Mouse (Mus musculus) forebrain, embryonic 11.5 days (tissue): ENCODE measurements at regions not wholly inside any gene's neighbourhood (a gene's known extent, or its start where the extent isn't known, plus 50 kb on each side); places are given as distances from the start of the nearest gene placed in this dataset.

Source experiments
- ATAC-seq: fragments of 200-750 bp; cut with Nextera tagmentation; replicated peaks from 2 replicates; pipeline ENCODE4 v1.8.0; 2017; ENCODE audit warnings: moderate TSS enrichment; ENCODE audit not compliant: low FRiP score
- DNase-seq: peaks from one replicate; pipeline ENCODE4 v3.0.0-alpha.2; 2017; ENCODE audit warnings: low spot score
- H3K27ac ChIP-seq: fragments of 300-500 bp; sonication (generic); 2 replicates; pipeline ENCODE4 v1.5.1; 2014; ENCODE audit warnings: low read depth, low read length
- H3K27me3 ChIP-seq: fragments of 300-500 bp; sonication (generic); 2 replicates; pipeline ENCODE4 v1.6.1; 2014; ENCODE audit warnings: mild to moderate bottlenecking, low read length, mixed read lengths; ENCODE audit not compliant: control insufficient read depth, insufficient read depth
- H3K36me3 ChIP-seq: fragments of 300-500 bp; sonication (generic); 2 replicates; pipeline ENCODE4 v1.6.1; 2014; ENCODE audit warnings: mild to moderate bottlenecking, low read length, moderate library complexity, mixed read lengths; ENCODE audit not compliant: control insufficient read depth, insufficient read depth
- H3K4me1 ChIP-seq: fragments of 300-500 bp; sonication (generic); replicated peaks from 2 replicates; pipeline ENCODE4 v1.6.1; 2014; ENCODE audit warnings: low read length, mixed read lengths; ENCODE audit not compliant: control insufficient read depth, insufficient read depth
- H3K4me2 ChIP-seq: fragments of 300-500 bp; sonication (generic); 2 replicates; pipeline ENCODE4 v1.6.1; 2014; ENCODE audit warnings: low read depth, mild to moderate bottlenecking, low read length, moderate library complexity, mixed read lengths; ENCODE audit not compliant: severe bottlenecking
- H3K4me3 ChIP-seq: fragments of 300-500 bp; sonication (generic); 2 replicates; pipeline ENCODE4 v1.5.1; 2014; ENCODE audit warnings: low read depth, low read length
- H3K9ac ChIP-seq: fragments of 300-500 bp; sonication (generic); 2 replicates; pipeline ENCODE4 v1.6.1; 2014; ENCODE audit warnings: low read length
- H3K9me3 ChIP-seq: fragments of 300-500 bp; sonication (generic); 2 replicates; pipeline ENCODE4 v1.6.1; 2016; ENCODE audit warnings: low read length, mixed read lengths; ENCODE audit not compliant: control insufficient read depth
- WGBS: fragments of 180-500 bp; shearing (Covaris S2); extraction: QIAGEN DNeasy Blood & Tissue Kit; methylation state at CpG from one replicate; pipeline ENCODE4 v1.1.7; 2014; 5-methylcytosine and 5-hydroxymethylcytosine counted together

DNA sequence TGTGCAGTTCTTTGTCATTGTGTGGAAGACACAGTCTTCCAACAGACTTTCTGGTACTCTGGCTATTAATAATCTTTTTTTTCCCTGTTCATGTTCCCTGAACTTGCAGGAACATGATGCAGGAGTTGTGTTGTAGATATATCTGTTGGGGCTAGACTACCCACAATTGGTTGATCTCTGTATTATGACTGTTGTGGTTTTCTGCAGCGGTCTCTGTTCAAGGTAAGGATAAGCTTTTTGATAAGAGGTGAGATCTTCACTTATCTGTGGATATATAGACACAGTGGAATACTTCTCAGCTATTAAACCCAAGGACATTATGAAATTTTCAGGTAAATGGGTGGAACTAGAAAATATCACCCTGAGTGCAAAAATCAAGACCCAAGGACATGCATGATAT is 143.2 kb upstream of the Itga4 start:
- H3K36me3 ChIP-seq, result no peaks in the 10 kb centered on the region
- ATAC-seq, result no peak
- 100% methylated on average over 1 of the region's 1 CpGs for WGBS

DNA sequence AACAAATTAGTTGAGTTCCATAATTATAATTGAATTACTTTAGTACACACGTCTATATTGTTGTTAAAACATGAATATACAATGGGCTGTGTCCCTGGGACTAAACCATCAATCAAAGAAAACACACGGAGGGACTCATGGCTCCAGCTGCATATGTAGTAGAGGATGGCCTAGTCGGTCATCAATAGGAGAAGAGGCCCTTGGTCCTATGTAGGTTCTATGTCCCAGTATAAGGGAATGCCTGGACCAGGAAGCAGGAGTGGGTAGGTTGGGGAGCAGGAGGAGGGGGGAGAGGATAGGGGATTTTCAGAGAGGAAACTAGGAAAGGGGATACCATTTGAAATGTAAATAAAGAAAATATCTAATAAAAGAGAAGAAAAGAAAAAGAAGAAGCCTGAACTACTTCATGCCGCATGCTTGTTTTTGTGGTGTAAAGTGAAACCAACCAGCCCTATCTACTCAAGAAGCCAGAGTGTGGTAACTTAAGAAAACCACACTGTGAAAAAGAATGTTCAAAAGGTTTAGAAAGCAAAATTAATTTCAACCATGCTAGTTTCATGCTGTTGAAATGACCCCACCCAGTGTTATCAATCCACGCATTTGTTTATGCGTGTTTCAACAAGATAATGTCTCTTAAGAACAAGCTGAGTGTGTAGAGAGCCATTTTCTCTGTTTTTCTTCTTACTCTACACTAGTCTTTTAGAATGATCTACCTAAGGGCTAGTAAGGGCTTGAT is 134.4 kb upstream of the Itga4 start:
- H3K4me3 ChIP-seq, result no peak overlapping the region
- DNase-seq (no peak), ATAC-seq (no peak)
- H3K9ac ChIP-seq, result no peak overlapping the region
- no peak overlapping the region for H3K27ac ChIP-seq
- no peaks in the 10 kb centered on the region for H3K27me3 ChIP-seq
- no peak overlapping the region for H3K4me2 ChIP-seq
- no peaks in the 10 kb centered on the region for H3K36me3 ChIP-seq
- H3K4me1 ChIP-seq, result no peaks in the 10 kb centered on the region
- H3K9me3 ChIP-seq, result no peaks in the 10 kb centered on the region
- WGBS, result 87% methylated on average over 6 of the region's 6 CpGs

More for the DNA sequence above, 143.2 kb upstream of the Itga4 start:
- Histone ChIP-seq H3K9me3 (no peaks in the 10 kb centered on the region), H3K4me3 (no peak overlapping the region), H3K4me1 (no peaks in the 10 kb centered on the region), H3K9ac (no peak overlapping the region), H3K27ac (no peak overlapping the region), H3K27me3 (no peaks in the 10 kb centered on the region), H3K4me2 (no peak overlapping the region)
- no peak for DNase-seq

DNA sequence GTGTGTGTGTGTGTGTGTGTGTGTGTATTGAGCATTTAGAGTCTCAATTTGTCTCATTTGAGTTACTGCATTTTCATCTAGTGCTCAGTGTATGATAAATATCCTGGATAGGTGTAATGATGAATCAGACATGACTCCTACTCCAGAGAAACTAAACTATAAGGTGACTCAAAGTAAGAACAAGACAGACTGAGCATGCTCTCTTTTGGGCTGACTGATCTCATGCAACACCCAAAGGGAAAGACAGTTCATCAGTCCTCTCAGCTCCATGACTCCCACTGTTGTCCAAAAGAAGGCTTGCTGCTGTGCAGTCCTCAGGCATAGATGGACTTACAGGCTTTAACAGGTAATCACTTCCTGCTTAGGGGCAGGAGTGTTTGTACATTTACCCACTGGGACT is 132.7 kb upstream of the Itga4 start:
- ATAC-seq, result no peak
- Histone ChIP-seq H3K9ac (no peak overlapping the region), H3K36me3 (no peaks in the 10 kb centered on the region), H3K27me3 (no peaks in the 10 kb centered on the region), H3K4me2 (no peak overlapping the region), H3K4me3 (no peak overlapping the region), H3K9me3 (no peaks in the 10 kb centered on the region), H3K27ac (no peak overlapping the region), H3K4me1 (no peaks in the 10 kb centered on the region)
- no peak for DNase-seq

- Histone ChIP-seq H3K4me2 (no peak overlapping the region), H3K36me3 (no peaks in the 10 kb centered on the region), H3K27me3 (no peaks in the 10 kb centered on the region), H3K9me3 (no peaks in the 10 kb centered on the region), H3K27ac (no peak overlapping the region), H3K4me1 (no peaks in the 10 kb centered on the region), H3K9ac (no peak overlapping the region), H3K4me3 (no peak overlapping the region)
- 82% methylated on average over 4 of the region's 5 CpGs for WGBS
- DNase-seq (no peak), ATAC-seq (no peak)
Observed at GRCm38 (mm10) chr2:79124272-79124976, 130.8 kb upstream of the Itga4 start.

GRCm38 (mm10) chr2:79126170-79126879 is 128.9 kb upstream of the Itga4 start:
- H3K9ac ChIP-seq, result no peak overlapping the region
- H3K9me3 ChIP-seq, result no peaks in the 10 kb centered on the region
- no peak overlapping the region for H3K4me2 ChIP-seq
- 46% methylated on average over 6 of the region's 6 CpGs for WGBS
- no peaks in the 10 kb centered on the region for H3K4me1 ChIP-seq
- ATAC-seq (no peak), DNase-seq (no peak)
- H3K27ac ChIP-seq, result no peak overlapping the region
- no peak overlapping the region for H3K4me3 ChIP-seq
- no peaks in the 10 kb centered on the region for H3K27me3 ChIP-seq
- no peaks in the 10 kb centered on the region for H3K36me3 ChIP-seq

DNA sequence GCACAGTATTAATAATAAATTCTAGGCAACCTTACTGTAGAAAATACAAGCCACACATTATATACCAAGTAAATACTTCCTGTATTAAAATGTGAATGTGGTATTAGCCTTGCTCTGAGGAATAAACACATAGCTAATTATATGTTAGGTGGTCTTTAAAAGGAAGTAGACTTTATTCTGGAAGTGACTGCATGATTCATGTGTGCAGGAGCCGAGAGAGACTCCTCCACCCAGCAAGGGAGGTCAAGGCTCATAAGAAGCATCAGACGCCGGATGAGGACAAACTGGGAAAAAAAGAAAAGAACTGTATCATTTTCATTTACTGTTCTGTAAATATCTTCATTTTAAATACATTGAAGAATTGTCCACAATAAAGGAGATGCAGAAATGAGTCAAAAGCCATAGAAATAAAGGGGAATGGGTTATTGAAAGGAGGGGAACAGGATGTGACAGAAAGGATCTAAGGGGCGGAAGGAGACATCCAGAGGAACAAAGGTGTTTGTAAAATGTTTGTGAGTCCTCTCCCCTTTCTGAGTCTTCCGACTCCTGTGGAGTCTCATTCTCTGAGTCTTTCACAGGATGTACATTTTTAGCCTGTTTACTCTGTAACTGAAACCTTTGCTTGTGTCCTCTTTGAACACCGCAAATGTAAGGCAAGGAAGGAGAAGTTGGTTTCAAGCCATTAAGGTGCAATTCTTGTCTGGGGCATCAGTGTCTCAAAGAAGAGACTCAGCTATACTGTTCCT is 128.1 kb upstream of the Itga4 start:
- Histone ChIP-seq H3K27me3 (no peaks in the 10 kb centered on the region), H3K4me1 (no peaks in the 10 kb centered on the region), H3K9me3 (no peaks in the 10 kb centered on the region), H3K4me3 (no peak overlapping the region), H3K9ac (no peak overlapping the region), H3K27ac (no peak overlapping the region), H3K36me3 (no peaks in the 10 kb centered on the region), H3K4me2 (no peak overlapping the region)
- ATAC-seq, result no peak
- DNase-seq, result no peak
- WGBS, result 82% methylated on average over 6 of the region's 6 CpGs

GRCm38 (mm10) chr2:79127822-79128221 is 127.4 kb upstream of the Itga4 start:
- no peak overlapping the region for H3K27ac ChIP-seq
- WGBS, result 95% methylated on average over 1 of the region's 1 CpGs
- H3K4me1 ChIP-seq, result no peaks in the 10 kb centered on the region
- H3K36me3 ChIP-seq, result no peaks in the 10 kb centered on the region
- H3K27me3 ChIP-seq, result no peaks in the 10 kb centered on the region
- H3K4me2 ChIP-seq, result no peak overlapping the region
- H3K4me3 ChIP-seq, result no peak overlapping the region
- ATAC-seq, result no peak
- no peaks in the 10 kb centered on the region for H3K9me3 ChIP-seq
- no peak for DNase-seq
- no peak overlapping the region for H3K9ac ChIP-seq

GRCm38 (mm10) chr2:79130660-79131059 is 124.6 kb upstream of the Itga4 start:
- H3K36me3 ChIP-seq, result no peaks in the 10 kb centered on the region
- no peaks in the 10 kb centered on the region for H3K9me3 ChIP-seq
- H3K4me3 ChIP-seq, result no peak overlapping the region
- 94% methylated on average over 7 of the region's 7 CpGs for WGBS
- no peaks in the 10 kb centered on the region for H3K27me3 ChIP-seq
- no peak overlapping the region for H3K9ac ChIP-seq
- DNase-seq (no peak), ATAC-seq (no peak)
- H3K4me2 ChIP-seq, result no peak overlapping the region
- H3K27ac ChIP-seq, result no peak overlapping the region
- H3K4me1 ChIP-seq, result no peaks in the 10 kb centered on the region
